Mouse (Mus musculus): ENCODE data around the gene Mapk9. TPM values are rescaled to one million over a fixed set of nuclear protein-coding genes. Genes with fewer than 3 reads are reported as not detected.

Mapk9 gene
- total RNA-seq, 2 experiments from 2014 or later, result 151 to 155 TPM

Small RNAs within 50 kb of the gene (microRNA-seq; reads per million reads assigned to microRNA genes)
- 0 reads per million in 2 experiments for gene Gm23492

Other genes with a start within 250 kb of the Mapk9 start
- gene Flt4, start 237.5 kb upstream of the Mapk9 start, total RNA-seq (2021), result 1 to 10 TPM; 2.1 to 2.3 TPM
- gene Scgb3a1, start 183.1 kb upstream of the Mapk9 start, total RNA-seq (2021), result not detected
- gene Cnot6, start 134.0 kb upstream of the Mapk9 start, total RNA-seq (2021), result 10 to 100 TPM; 48.3 to 48.8 TPM
- gene Gfpt2, start 52.6 kb upstream of the Mapk9 start, total RNA-seq (2021), result 1 to 10 TPM; 4.2 to 4.6 TPM
- gene Rasgef1c, start 55.1 kb downstream of the Mapk9 start, total RNA-seq (2021), result 1 to 10 TPM; 1.8 to 2.1 TPM
- gene Rnf130, start 178.6 kb downstream of the Mapk9 start, total RNA-seq (2021), result 10 to 100 TPM; 79.9 to 80.8 TPM